Mouse (Mus musculus) hindbrain, embryonic 11.5 days (tissue): ENCODE results near the gene Eml6. TPM values are rescaled to one million over a fixed set of nuclear protein-coding genes. Genes with fewer than 3 reads are reported as not detected.

Source experiments
- ATAC-seq: fragments of 200-750 bp; cut with Nextera tagmentation; 2 replicates; pipeline ENCODE4 v1.8.0; 2017; ENCODE audit warnings: mild to moderate bottlenecking, moderate TSS enrichment, moderate library complexity; ENCODE audit not compliant: low FRiP score
- DNase-seq: peaks from one replicate; pipeline ENCODE4 v3.0.0-alpha.2; 2015; ENCODE audit warnings: low spot score
- H3K27ac ChIP-seq: fragments of 300-500 bp; sonication (generic); 2 replicates; pipeline ENCODE4 v1.5.1; 2014; ENCODE audit warnings: mild to moderate bottlenecking, low read depth, low read length
- H3K27me3 ChIP-seq: fragments of 300-500 bp; sonication (generic); 2 replicates; pipeline ENCODE4 v1.6.1; 2014; ENCODE audit warnings: mild to moderate bottlenecking, low read length, moderate library complexity, mixed read lengths; ENCODE audit not compliant: control insufficient read depth, insufficient read depth
- H3K36me3 ChIP-seq: fragments of 300-500 bp; sonication (generic); 2 replicates; pipeline ENCODE4 v1.6.1; 2014; ENCODE audit warnings: mild to moderate bottlenecking, low read length, moderate library complexity, mixed read lengths; ENCODE audit not compliant: control insufficient read depth, insufficient read depth
- H3K4me1 ChIP-seq: fragments of 300-500 bp; sonication (generic); replicated peaks from 2 replicates; pipeline ENCODE4 v1.6.1; 2014; ENCODE audit warnings: low read length, mixed read lengths; ENCODE audit not compliant: control insufficient read depth, insufficient read depth
- H3K4me2 ChIP-seq: fragments of 300-500 bp; sonication (generic); replicated peaks from 2 replicates; pipeline ENCODE4 v1.6.1; 2014; ENCODE audit warnings: mild to moderate bottlenecking, low read depth, low read length
- H3K4me3 ChIP-seq: fragments of 300-500 bp; sonication (generic); 2 replicates; pipeline ENCODE4 v1.5.1; 2014; ENCODE audit warnings: low read depth, low read length
- H3K9ac ChIP-seq: fragments of 300-500 bp; sonication (generic); 2 replicates; pipeline ENCODE4 v1.6.1; 2014; ENCODE audit warnings: low read depth, low read length
- H3K9me3 ChIP-seq: fragments of 300-500 bp; sonication (generic); 2 replicates; pipeline ENCODE4 v1.6.1; 2016; ENCODE audit warnings: low read length; ENCODE audit not compliant: control insufficient read depth
- WGBS: fragments of 180-500 bp; shearing (Covaris S2); extraction: QIAGEN DNeasy Blood & Tissue Kit; methylation state at CpG from one replicate; pipeline ENCODE4 v1.1.7; 2014; 5-methylcytosine and 5-hydroxymethylcytosine counted together
- polyA plus RNA-seq: library from polyadenylated mRNA; unstranded; fragments of >200 nt; fragmentation: Nextera tagmentation; extraction: Ambion mirVana; gene quantifications from 2 replicates; pipeline ENCODE4 v1.2.1, GENCODE M21; 2014

The Eml6 gene
- polyA plus RNA-seq: 0.71 and 1.0 TPM in 2 replicates

GRCm38 (mm10) chr11:30025835-30026472 lies at the start of gene Eml6:
Gene Eml6, minus strand, starts transcription at chr11:30026033.
- peak; percentile 96 for DNase-seq
- H3K4me3 ChIP-seq: peak within 1 kb of the TSS; percentile 48
- H3K4me1 ChIP-seq: no peaks in the 10 kb centered on the region
- H3K27me3 ChIP-seq: peaks cover 10% of the 10 kb centered on the region
- H3K9me3 ChIP-seq: no peaks in the 10 kb centered on the region
- H3K9ac ChIP-seq: peak within 1 kb of the TSS; percentile 71
- peak within 1 kb of the TSS; percentile 96 for H3K4me2 ChIP-seq
- under 1% methylated on average over 32 of the region's 39 CpGs for WGBS
- peak within 1 kb of the TSS; percentile 58 for H3K27ac ChIP-seq
- peak; percentile 99 for ATAC-seq
- no peaks in the 10 kb centered on the region for H3K36me3 ChIP-seq

- H3K36me3 ChIP-seq: no peaks in the 10 kb centered on the region
- H3K9me3 ChIP-seq: no peaks in the 10 kb centered on the region
- no peak overlapping the region for H3K4me2 ChIP-seq
- no peak overlapping the region for H3K9ac ChIP-seq
- ATAC-seq (no peak), DNase-seq (peak; percentile 16)
- no peak overlapping the region for H3K4me3 ChIP-seq
- H3K27me3 ChIP-seq: no peaks in the 10 kb centered on the region
- no peak overlapping the region for H3K27ac ChIP-seq
- no peaks in the 10 kb centered on the region for H3K4me1 ChIP-seq
- WGBS: 42% methylated on average over 8 of the region's 8 CpGs
Observed at GRCm38 (mm10) chr11:30057299-30057698, 31.5 kb upstream of the Eml6 start.

GRCm38 (mm10) chr11:30025144-30025543 lies 689 bp downstream of the Eml6 start:
- Histone ChIP-seq H3K9ac (no peak overlapping the region), H3K4me2 (peak overlapping the region; percentile 96), H3K9me3 (no peaks in the 10 kb centered on the region), H3K27me3 (peaks cover 10% of the 10 kb centered on the region), H3K4me1 (no peaks in the 10 kb centered on the region), H3K27ac (no peak overlapping the region), H3K4me3 (peak overlapping the region; percentile 48), H3K36me3 (no peaks in the 10 kb centered on the region)
- no peak for DNase-seq
- WGBS: 10% methylated on average over 4 of the region's 4 CpGs
- no peak for ATAC-seq

- Histone ChIP-seq H3K4me2 (peak overlapping the region; percentile 96), H3K4me3 (peak overlapping the region; percentile 48), H3K27me3 (peaks cover 10% of the 10 kb centered on the region), H3K27ac (no peak overlapping the region), H3K9ac (peak overlapping the region; percentile 42), H3K9me3 (no peaks in the 10 kb centered on the region), H3K36me3 (no peaks in the 10 kb centered on the region), H3K4me1 (no peaks in the 10 kb centered on the region)
- WGBS: under 1% methylated on average over 57 of the region's 57 CpGs
- ATAC-seq (peak; percentile 12; the same call in 1 of the 2 replicates), DNase-seq (peak; percentile 60)
Observed at GRCm38 (mm10) chr11:30024261-30025071, 1.4 kb downstream of the Eml6 start.

- H3K36me3 ChIP-seq: no peaks in the 10 kb centered on the region
- no peak overlapping the region for H3K4me3 ChIP-seq
- no peaks in the 10 kb centered on the region for H3K9me3 ChIP-seq
- DNase-seq (no peak), ATAC-seq (no peak)
- H3K4me2 ChIP-seq: no peak overlapping the region
- no peak overlapping the region for H3K9ac ChIP-seq
- H3K4me1 ChIP-seq: no peaks in the 10 kb centered on the region
- H3K27ac ChIP-seq: no peak overlapping the region
- WGBS: 83% methylated on average over 2 of the region's 2 CpGs
- H3K27me3 ChIP-seq: no peaks in the 10 kb centered on the region
Observed at GRCm38 (mm10) chr11:29986257-29986656, 39.6 kb downstream of the Eml6 start.

- no peak for DNase-seq
- Histone ChIP-seq H3K9me3 (no peaks in the 10 kb centered on the region), H3K27me3 (no peaks in the 10 kb centered on the region), H3K4me1 (no peaks in the 10 kb centered on the region), H3K4me3 (no peak overlapping the region), H3K4me2 (no peak overlapping the region), H3K27ac (no peak overlapping the region), H3K9ac (no peak overlapping the region), H3K36me3 (no peaks in the 10 kb centered on the region)
- 57% methylated on average over 1 of the region's 1 CpGs for WGBS
- no peak for ATAC-seq
Observed at GRCm38 (mm10) chr11:29968874-29969273, 57.0 kb downstream of the Eml6 start.

GRCm38 (mm10) chr11:29959366-29959765 lies 66.5 kb downstream of the Eml6 start:
- H3K36me3 ChIP-seq: no peaks in the 10 kb centered on the region
- H3K4me2 ChIP-seq: no peak overlapping the region
- DNase-seq (no peak), ATAC-seq (no peak)
- no peaks in the 10 kb centered on the region for H3K9me3 ChIP-seq
- H3K9ac ChIP-seq: no peak overlapping the region
- H3K4me3 ChIP-seq: no peak overlapping the region
- no peak overlapping the region for H3K27ac ChIP-seq
- 96% methylated on average over 5 of the region's 5 CpGs for WGBS
- H3K27me3 ChIP-seq: no peaks in the 10 kb centered on the region
- H3K4me1 ChIP-seq: no peaks in the 10 kb centered on the region

- Histone ChIP-seq H3K4me2 (no peak overlapping the region), H3K4me1 (no peaks in the 10 kb centered on the region), H3K4me3 (no peak overlapping the region), H3K36me3 (no peaks in the 10 kb centered on the region), H3K27me3 (no peaks in the 10 kb centered on the region), H3K9ac (no peak overlapping the region), H3K9me3 (no peaks in the 10 kb centered on the region), H3K27ac (no peak overlapping the region)
- DNase-seq (no peak), ATAC-seq (no peak)
- 82% methylated on average over 3 of the region's 3 CpGs for WGBS
Observed at GRCm38 (mm10) chr11:29944661-29945060, 81.2 kb downstream of the Eml6 start.

GRCm38 (mm10) chr11:29924332-29924731 lies 101.5 kb downstream of the Eml6 start:
- Histone ChIP-seq H3K9ac (no peak overlapping the region), H3K27me3 (no peaks in the 10 kb centered on the region), H3K9me3 (no peaks in the 10 kb centered on the region), H3K4me1 (no peaks in the 10 kb centered on the region), H3K36me3 (no peaks in the 10 kb centered on the region), H3K4me2 (no peak overlapping the region), H3K27ac (no peak overlapping the region), H3K4me3 (no peak overlapping the region)
- ATAC-seq: no peak
- DNase-seq: no peak
- 85% methylated on average over 2 of the region's 2 CpGs for WGBS
